Mouse (Mus musculus) lung, embryonic 14.5 days (tissue): Measurements from ENCODE around the gene Cdiptos. TPM values are rescaled to one million over a fixed set of nuclear protein-coding genes. Genes with fewer than 3 reads are reported as not detected.
A peak's percentile ranks its signal among the peaks of the same experiment; 100 is the strongest.

ENCODE experiments used
- ATAC-seq: fragments of 200-750 bp; cut with Nextera tagmentation; 2 replicates; pipeline ENCODE4 v1.8.0; 2017; ENCODE audit warnings: mild to moderate bottlenecking, moderate TSS enrichment, moderate library complexity; ENCODE audit not compliant: insufficient read depth
- DNase-seq: peaks from one replicate; pipeline ENCODE4 v3.0.0-alpha.2; 2015
- H3K27ac ChIP-seq: fragments of 300-500 bp; sonication (generic); 2 replicates; pipeline ENCODE4 v1.5.1; 2014; ENCODE audit warnings: low read depth, mild to moderate bottlenecking, moderate library complexity
- H3K27me3 ChIP-seq: fragments of 300-500 bp; sonication (generic); 2 replicates; pipeline ENCODE4 v1.6.1; 2014; ENCODE audit warnings: low read length, control low read depth; ENCODE audit not compliant: insufficient read depth
- H3K36me3 ChIP-seq: fragments of 300-500 bp; sonication (generic); 2 replicates; pipeline ENCODE4 v1.6.1; 2014; ENCODE audit warnings: control low read depth; ENCODE audit not compliant: insufficient read depth
- H3K4me1 ChIP-seq: fragments of 300-500 bp; sonication (generic); 2 replicates; pipeline ENCODE4 v1.6.1; 2014; ENCODE audit warnings: antibody characterized with exemption, control low read depth; ENCODE audit not compliant: insufficient read depth
- H3K4me2 ChIP-seq: fragments of 300-500 bp; sonication (generic); 2 replicates; pipeline ENCODE4 v1.6.1; 2014; ENCODE audit warnings: mild to moderate bottlenecking
- H3K4me3 ChIP-seq: fragments of 300-500 bp; sonication (generic); 2 replicates; pipeline ENCODE4 v1.5.1; 2014; ENCODE audit warnings: low read depth, low read length
- H3K9ac ChIP-seq: fragments of 300-500 bp; sonication (generic); 2 replicates; pipeline ENCODE4 v1.6.1; 2014
- H3K9me3 ChIP-seq: fragments of 300-500 bp; sonication (generic); 2 replicates; pipeline ENCODE4 v1.6.1; 2016; ENCODE audit warnings: low read depth, low read length, control low read depth
- CTCF ChIP-seq: IDR thresholded peaks from 2 replicates; pipeline ENCODE4 v1.5.1; 2016; ENCODE audit warnings: antibody characterized with exemption, low read depth
- WGBS: fragments of 180-500 bp; shearing (Covaris S2); extraction: QIAGEN DNeasy Blood & Tissue Kit; methylation state at CpG from one replicate; pipeline ENCODE4 v1.1.7; 2014; 5-methylcytosine and 5-hydroxymethylcytosine counted together
- polyA plus RNA-seq: library from polyadenylated mRNA; unstranded; fragments of >200 nt; fragmentation: Nextera tagmentation; extraction: Ambion mirVana; gene quantifications from 2 replicates; pipeline ENCODE4 v1.2.1, GENCODE M21; 2014

Gene Cdiptos
- polyA plus RNA-seq, 1 experiment from 2014 or later: 1.5 TPM

GRCm38 (mm10) chr7:126984667-126985444 is 9.0 kb upstream of the Cdiptos start:
- ATAC-seq: no peak
- TF ChIP-seq CTCF: no peak
- Histone ChIP-seq H3K4me3 (no peak overlapping the region), H3K9me3 (no peaks in the 10 kb centered on the region), H3K27me3 (no peaks in the 10 kb centered on the region), H3K4me2 (no peak overlapping the region), H3K36me3 (peaks cover 8% of the 10 kb centered on the region), H3K4me1 (no peaks in the 10 kb centered on the region), H3K9ac (no peak overlapping the region), H3K27ac (no peak overlapping the region)
- DNase-seq: peak; percentile 14
- WGBS: 27% methylated on average over 10 of the region's 10 CpGs

DNA sequence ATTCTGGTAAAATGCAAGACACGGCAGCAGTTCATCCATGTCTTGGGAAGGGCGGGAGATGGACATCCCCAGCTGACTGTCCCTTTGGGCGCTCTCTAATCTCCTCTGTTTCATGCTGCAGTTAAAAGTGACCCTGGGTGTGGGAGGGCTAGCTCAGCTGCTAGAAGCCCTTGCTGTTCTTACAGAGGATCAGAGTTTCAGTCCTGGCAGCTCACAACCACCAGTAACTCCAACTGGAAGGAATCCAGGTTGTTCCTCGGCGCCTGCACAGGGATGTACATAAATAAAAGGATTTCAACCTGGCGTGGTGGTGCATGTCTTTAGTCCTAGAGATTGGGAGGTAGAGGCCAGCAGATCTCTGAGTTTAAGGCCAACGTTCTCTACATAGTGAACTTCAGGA is 7.2 kb upstream of the Cdiptos start:
- ATAC-seq (no peak), DNase-seq (no peak)
- Histone ChIP-seq H3K4me3 (no peak overlapping the region), H3K4me2 (no peak overlapping the region), H3K9me3 (no peaks in the 10 kb centered on the region), H3K9ac (no peak overlapping the region), H3K4me1 (no peaks in the 10 kb centered on the region), H3K27me3 (no peaks in the 10 kb centered on the region), H3K27ac (no peak overlapping the region), H3K36me3 (peaks cover 26% of the 10 kb centered on the region)
- TF ChIP-seq CTCF: no peak
- WGBS: 72% methylated on average over 7 of the region's 7 CpGs

DNA sequence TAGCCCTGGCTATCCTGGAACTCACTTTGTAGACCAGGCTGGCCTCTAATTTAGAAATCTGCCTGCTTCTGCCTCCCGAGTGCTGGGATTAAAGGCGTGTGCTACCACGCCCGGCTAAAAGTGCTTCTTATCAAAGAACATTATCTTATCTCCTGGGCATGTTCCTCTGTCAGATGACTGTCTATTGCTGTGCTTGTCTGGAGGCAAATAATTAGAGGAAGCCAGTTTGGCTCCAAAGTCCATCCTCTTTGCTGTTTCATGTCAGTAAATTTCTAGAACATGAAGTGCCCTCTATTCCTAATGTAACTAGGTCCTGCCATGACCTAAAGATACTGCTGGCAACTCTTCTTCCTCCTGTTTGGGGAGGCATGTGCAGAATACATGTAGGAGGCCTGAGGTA is 6.2 kb upstream of the Cdiptos start:
- H3K9ac ChIP-seq: no peak overlapping the region
- no peak overlapping the region for H3K4me3 ChIP-seq
- DNase-seq (no peak), ATAC-seq (no peak)
- H3K36me3 ChIP-seq: peaks cover 28% of the 10 kb centered on the region
- no peak overlapping the region for H3K4me2 ChIP-seq
- H3K27ac ChIP-seq: no peak overlapping the region
- no peaks in the 10 kb centered on the region for H3K4me1 ChIP-seq
- no peak for TF ChIP-seq CTCF
- H3K9me3 ChIP-seq: no peaks in the 10 kb centered on the region
- 66% methylated on average over 4 of the region's 4 CpGs for WGBS
- no peaks in the 10 kb centered on the region for H3K27me3 ChIP-seq

DNA sequence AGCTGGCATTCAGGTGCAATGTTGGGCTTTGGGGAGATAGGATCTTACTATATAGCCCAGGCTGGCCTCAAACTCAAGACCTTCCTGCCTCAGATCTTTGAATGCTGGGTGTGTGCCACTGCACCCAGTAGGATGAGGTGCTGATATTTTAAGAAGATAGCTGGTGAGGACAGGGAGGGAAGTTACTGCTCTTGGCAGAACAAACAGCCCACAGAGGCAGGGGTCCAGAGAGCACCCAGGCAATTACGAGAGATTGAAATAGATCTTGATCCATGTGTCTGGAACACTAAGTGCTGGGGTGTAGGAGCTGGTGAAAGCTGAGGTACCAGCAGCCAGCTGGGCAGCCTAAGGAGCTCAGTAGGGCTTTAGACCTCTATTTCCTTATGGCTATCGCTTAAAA is 5.7 kb upstream of the Cdiptos start:
- Histone ChIP-seq H3K27me3 (no peaks in the 10 kb centered on the region), H3K9ac (no peak overlapping the region), H3K9me3 (no peaks in the 10 kb centered on the region), H3K27ac (no peak overlapping the region), H3K36me3 (peaks cover 28% of the 10 kb centered on the region), H3K4me1 (no peaks in the 10 kb centered on the region), H3K4me3 (no peak overlapping the region), H3K4me2 (no peak overlapping the region)
- TF ChIP-seq CTCF: no peak
- WGBS: 81% methylated on average over 2 of the region's 2 CpGs
- no peak for ATAC-seq
- no peak for DNase-seq

DNA sequence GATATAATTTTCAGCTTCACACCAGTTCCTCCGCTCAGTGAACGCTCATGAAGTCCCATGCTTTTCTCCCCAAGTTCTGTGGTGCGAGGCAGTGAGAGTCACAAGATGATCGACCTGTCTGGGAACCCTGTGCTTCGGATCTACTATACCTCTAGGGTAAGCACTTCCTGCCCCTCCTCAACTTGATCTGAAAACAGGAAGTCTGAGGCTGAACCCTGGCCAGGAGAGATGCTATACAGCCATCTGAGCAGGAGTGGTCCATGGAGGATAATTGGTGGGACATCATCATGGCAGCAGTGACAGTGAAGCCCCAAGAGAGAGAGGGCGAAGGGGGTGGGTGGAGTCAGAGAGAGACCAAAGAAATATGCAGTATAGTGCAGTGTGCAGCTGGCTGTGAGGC is 2.9 kb upstream of the Cdiptos start:
- Histone ChIP-seq H3K4me1 (no peaks in the 10 kb centered on the region), H3K36me3 (peaks cover 28% of the 10 kb centered on the region), H3K27ac (no peak overlapping the region), H3K4me2 (no peak overlapping the region), H3K4me3 (no peak overlapping the region), H3K9me3 (no peaks in the 10 kb centered on the region), H3K9ac (no peak overlapping the region), H3K27me3 (no peaks in the 10 kb centered on the region)
- 86% methylated on average over 6 of the region's 6 CpGs for WGBS
- no peak for TF ChIP-seq CTCF
- DNase-seq (no peak), ATAC-seq (no peak)

DNA sequence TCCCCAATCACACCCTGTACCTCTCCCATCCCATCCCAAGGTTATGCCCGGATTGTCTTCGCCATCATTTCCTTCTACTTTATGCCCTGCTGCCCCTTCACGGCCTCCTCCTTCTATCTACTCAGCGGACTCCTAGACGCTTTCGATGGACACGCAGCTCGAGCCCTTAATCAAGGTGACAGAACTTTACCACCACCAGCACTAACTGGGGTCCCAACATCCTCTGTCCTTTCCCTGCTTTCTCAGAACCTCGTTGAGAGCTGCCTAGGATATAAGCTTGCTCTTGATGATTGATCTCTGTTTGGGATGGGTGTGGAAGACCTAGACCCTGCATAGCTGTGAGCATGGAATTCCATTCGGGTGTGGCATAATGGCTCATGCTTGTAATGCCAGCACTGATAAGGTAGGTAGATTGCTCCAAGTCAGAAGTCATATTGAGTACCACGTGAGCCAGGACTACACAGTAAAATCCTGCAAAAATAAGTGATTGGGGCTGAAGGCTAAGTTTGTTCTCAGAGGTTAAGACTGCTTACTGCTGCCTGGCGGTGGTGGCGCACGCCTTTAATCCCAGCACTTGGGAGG is 1.1 kb upstream of the Cdiptos start:
- no peaks in the 10 kb centered on the region for H3K27me3 ChIP-seq
- no peak for TF ChIP-seq CTCF
- peak; percentile 1; the same call in 1 of the 2 replicates for ATAC-seq
- no peaks in the 10 kb centered on the region for H3K4me1 ChIP-seq
- peaks cover 28% of the 10 kb centered on the region for H3K36me3 ChIP-seq
- no peak for DNase-seq
- H3K4me3 ChIP-seq: peak overlapping the region; percentile 94
- H3K27ac ChIP-seq: no peak overlapping the region
- peak overlapping the region; percentile 67 for H3K4me2 ChIP-seq
- peak overlapping the region; percentile 97 for H3K9ac ChIP-seq
- WGBS: 20% methylated on average over 14 of the region's 14 CpGs
- H3K9me3 ChIP-seq: no peaks in the 10 kb centered on the region

- H3K27me3 ChIP-seq: no peaks in the 10 kb centered on the region
- DNase-seq: no peak
- H3K9ac ChIP-seq: peak within 1 kb of the TSS; percentile 97
- no peaks in the 10 kb centered on the region for H3K4me1 ChIP-seq
- peak within 1 kb of the TSS; percentile 67 for H3K4me2 ChIP-seq
- WGBS: 0% methylated on average over 1 of the region's 1 CpGs
- no peak for TF ChIP-seq CTCF
- peak within 1 kb of the TSS; percentile 94 for H3K4me3 ChIP-seq
- peak within 1 kb of the TSS; percentile 97 for H3K27ac ChIP-seq
- H3K9me3 ChIP-seq: no peaks in the 10 kb centered on the region
- no peak for ATAC-seq
- peaks cover 28% of the 10 kb centered on the region for H3K36me3 ChIP-seq
These were observed 177 bp downstream of the Cdiptos start, which contains the start of gene Cdipt for GRCm38 (mm10) chr7:126975893-126975949. Gene Cdipt (plus strand): TSS chr7:126975914.
